Mouse (Mus musculus) thymus, postnatal 36 days (tissue): ENCODE results near the gene Rnf128.
A peak's percentile ranks its signal among the peaks of the same experiment; 100 is the strongest.

Experiments
- DNase-seq, 2 experiments: peaks; one replicate each; pipeline ENCODE4 v3.0.0; 2022; ENCODE audit warnings: mixed read lengths in 2 of 2

Gene Rnf128

DNA sequence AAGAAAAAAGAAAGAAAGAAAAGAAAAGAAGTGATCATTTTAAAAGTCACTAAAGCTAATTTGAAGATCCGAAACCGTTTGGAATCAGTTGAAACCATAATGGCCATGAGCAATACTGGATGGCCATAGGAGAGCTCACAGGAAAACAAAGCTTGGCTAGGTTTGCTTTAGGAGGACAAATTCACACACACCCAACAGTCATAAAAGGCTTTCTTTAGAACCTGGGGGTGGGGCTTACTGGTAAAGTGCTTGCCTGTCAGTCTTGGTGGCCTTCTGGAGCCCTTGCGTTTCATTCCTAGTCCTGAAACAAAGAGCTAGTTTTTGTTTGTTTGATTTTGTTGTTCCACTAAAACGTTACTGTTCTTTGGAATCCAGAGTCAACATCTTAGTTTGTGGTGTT, 71.6 kb downstream of the Rnf128 start:
- no peak for DNase-seq

DNA sequence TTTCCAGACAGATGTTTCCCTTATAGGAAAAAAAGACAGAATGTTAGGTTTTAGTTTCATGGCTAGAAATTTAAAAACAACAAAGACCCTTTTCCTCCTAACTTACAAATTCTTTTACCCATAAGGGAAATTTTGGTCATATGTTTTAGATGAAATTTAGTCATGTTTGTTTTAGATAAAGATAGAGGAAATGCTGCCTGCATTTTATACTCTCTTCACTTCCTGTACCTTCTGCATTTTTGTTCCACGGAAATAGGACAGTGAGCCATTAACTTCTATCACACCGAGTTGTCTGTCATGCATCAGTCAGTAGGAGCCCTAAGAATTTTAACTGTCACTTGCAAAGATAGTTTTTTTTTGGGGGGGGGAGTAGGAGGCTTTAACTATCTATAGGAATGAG, 76.6 kb downstream of the Rnf128 start:
- no peak for DNase-seq

GRCm38 (mm10) chrX:139640418-139640817, 77.3 kb downstream of the Rnf128 start:
- no peak for DNase-seq

DNA sequence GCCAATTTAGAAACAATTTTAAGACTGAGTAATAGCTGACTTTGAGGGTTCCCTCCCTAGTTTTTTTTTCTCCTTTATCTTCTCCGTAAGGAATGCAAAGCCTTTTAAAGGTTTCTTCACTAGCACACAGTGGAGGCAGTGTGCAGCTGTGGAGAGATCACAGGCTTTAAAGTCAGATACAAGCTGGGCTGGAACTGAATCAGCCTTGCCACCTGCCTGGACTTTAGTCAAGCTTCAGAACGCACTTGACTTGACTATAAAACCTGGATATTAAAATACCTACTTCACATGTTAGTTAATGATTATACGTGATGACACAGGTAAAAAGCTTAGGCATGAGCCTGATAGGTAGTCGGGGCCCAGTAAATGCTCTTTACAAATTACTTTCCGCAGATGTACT, 89.1 kb downstream of the Rnf128 start:
- DNase-seq, result no peak

DNA sequence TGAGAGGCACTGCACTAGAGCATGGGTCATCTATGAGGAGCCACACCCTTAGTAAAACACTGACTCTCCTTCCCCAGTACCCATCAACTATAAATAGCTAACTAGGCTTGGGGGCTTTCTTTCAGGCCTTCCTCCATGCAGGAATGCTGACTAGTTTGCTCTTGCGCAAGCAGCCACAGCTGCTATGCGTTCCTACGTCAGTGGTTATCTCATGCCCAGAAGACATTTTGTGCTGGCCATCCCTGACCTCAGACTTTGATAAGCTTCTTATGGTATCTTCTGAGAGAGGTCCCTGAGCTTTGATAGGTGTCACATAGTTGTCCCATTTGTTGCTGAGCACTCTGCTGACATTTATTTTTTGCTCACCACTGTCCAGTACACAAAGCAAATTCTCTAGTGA, 90.2 kb downstream of the Rnf128 start:
- no peak for DNase-seq

DNA sequence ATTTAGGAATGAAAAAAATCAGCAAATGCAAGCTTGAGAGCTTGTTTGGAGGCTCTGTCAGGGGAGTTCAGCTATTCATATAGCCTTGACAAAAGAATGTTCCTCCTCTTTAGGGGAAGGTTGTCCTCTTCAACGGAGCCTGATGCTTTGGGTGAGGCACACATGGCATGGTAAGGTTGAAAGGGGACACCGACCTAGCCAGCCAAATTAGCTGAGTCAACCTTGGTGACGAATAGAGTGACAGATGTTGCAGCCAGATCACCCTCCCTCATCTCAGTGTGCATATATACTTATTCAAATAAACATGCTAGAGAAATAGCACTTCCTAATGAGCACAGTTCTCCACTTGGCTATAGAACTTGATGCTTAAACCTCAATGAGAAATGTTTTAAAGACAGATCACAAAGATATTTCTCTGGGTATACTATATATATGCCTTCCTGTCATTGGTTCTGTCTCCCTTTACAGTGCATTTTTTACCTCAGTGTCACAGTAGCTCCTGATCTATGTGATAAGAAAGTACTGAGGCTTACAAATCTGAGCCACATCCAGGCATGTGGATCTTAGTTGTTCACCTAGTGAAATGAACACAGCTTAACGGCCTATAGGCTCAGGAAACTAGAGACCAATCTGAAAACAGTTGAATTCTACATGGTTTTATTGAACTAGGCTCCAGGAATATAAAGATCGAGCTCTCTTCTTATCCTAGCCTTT, 91.4 kb downstream of the Rnf128 start:
- no peak for DNase-seq

GRCm38 (mm10) chrX:139662111-139662510, 99.0 kb downstream of the Rnf128 start:
- no peak for DNase-seq

DNA sequence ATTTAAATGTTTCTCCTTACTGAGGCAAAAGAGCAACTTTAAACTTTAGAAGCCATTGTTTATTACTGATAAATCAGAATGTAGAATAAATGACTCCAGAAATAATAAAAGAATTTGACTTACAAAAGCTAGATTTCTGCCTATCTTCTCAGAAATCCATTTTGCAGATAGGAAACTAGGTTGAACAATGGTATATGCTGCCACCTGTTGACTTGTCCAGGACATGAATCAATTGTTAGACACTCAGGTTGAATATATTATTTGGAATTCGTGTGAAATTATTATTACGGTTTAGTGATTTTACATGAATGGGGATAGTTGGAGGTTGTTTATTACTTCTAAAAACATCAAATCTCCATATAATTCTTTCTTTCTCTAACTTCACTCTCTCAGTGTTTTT, 102.7 kb downstream of the Rnf128 start:
- DNase-seq, result no peak

GRCm38 (mm10) chrX:139684410-139684774, 121.3 kb downstream of the Rnf128 start:
- peak in 1 of 2 experiments; percentile 0 for DNase-seq

DNA sequence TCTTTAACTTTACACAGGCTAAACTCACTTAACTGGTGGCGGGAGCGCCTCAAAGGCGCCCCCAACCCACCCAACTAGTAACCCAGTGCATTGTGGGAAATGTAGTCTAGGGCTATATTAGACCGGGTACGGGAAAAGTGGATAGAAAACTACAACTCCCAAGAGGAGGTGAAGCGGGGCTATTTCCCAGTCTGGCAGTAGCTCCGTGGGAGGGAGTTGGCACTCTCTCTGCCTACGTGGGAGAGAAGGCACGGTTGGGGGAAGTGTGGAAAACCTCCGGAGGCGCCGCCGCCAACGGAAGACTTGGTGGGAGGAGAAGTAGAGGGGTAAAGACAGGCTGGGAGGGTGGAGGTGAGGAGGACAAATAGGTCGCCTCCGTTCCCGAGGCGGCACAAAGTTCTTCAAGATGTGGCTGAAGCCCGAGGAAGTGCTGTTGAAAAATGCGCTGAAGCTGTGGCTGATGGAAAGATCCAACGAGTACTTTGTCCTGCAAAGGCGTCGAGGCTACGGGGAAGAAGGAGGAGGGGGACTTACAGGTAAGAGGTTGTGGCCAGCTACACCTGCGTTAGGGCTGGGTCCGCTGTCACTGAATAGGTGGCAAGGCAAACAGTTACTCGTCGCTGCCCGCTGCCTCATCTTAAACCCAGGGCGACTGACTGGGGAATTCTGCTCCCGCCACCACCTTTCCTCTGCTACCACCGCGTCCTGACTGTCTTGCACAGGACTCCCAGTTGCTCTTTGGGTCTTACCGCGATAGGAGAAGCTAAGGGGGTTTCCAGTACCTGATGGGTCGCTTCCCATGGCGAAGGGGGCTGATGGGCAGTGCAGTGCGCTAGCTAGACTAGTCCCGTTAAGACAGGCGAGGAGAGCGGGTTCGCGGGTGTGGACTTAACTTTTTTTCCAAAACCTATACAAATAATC, 121.9 kb downstream of the Rnf128 start, which contains the start of gene Tbc1d8b:
Gene Tbc1d8b (plus strand): TSS at position 222 of the 921 bp plus-strand sequence.
- peak; percentile 57 to 60 for DNase-seq

DNA sequence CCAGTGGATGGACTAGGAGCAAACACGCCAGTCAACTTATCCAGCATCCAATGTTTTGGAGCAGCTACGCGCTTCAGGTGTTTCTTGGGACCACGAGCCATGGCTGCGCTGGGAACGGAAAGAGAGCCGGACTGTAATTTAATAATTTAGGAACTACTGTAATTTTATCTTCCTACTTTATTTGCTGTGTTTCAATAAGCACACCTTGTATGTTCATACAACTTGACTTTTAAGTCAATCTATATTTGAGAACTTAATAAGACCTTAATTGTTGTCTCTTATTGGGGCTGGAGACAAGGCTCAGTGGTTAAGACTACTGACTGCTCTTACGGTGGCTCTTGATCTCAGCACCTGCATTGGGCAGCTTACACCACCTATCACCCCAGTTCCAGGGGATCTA, 151.3 kb downstream of the Rnf128 start, which contains the start of gene Gm15013:
Gene Gm15013 (minus strand): TSS at position 101 of the 400 bp plus-strand sequence.
- no peak for DNase-seq

GRCm38 (mm10) chrX:139722350-139722749, 159.2 kb downstream of the Rnf128 start:
- no peak for DNase-seq
